In genomic region chr6:4849747-4850146, GRCm38 (mm10) we compare ENCODE assay signal across 31 mouse cellular contexts. TPM values are rescaled to one million over a fixed set of nuclear protein-coding genes. Genes with fewer than 3 reads are reported as not detected.
DNase-seq lines count a peak whose midpoint lies in the region; ATAC-seq and TF ChIP-seq lines count a peak whose summit lies in the region.
"Had no signal": no experiment of that assay in that cellular context is flagged by ENCODE, and none has a peak within 500 bp of the region (broad histone marks: within the 10 kb centered on the region; RNA-seq: fewer than 3 reads in every experiment).

No protein-coding gene starts in this region.

- H3K4me2 ChIP-seq in forebrain, postnatal 0 days (ENCODE audit: low read depth) = no peak overlapping the region
- peak overlapping the region; percentile 36; the same call in 1 of the 2 replicates for H3K4me2 ChIP-seq in liver, embryonic 11.5 days
- H3K4me2 ChIP-seq: embryonic facial prominence, embryonic 15.5 days; heart, embryonic 11.5 days; hindbrain, embryonic 15.5 days; kidney, embryonic 15.5 days; limb, embryonic 12.5 days; neural tube, embryonic 13.5 days had no signal

- no peaks in the 10 kb centered on the region for H3K9me3 ChIP-seq in forebrain, embryonic 10.5 days
- H3K9me3 ChIP-seq in forebrain, postnatal 0 days (ENCODE audit: low read length) = no peaks in the 10 kb centered on the region
- H3K9me3 ChIP-seq in liver, embryonic 11.5 days (ENCODE audit: control insufficient read depth, low read length) = no peaks in the 10 kb centered on the region
- H3K9me3 ChIP-seq: embryonic facial prominence, embryonic 15.5 days; G1E; hindbrain, embryonic 15.5 days; kidney, embryonic 15.5 days; limb, embryonic 12.5 days; megakaryocyte, embryonic 14.5 days; neural tube, embryonic 13.5 days had no signal

- peaks cover 4% of the 10 kb centered on the region; the same call in 1 of the 2 replicates for H3K27me3 ChIP-seq in forebrain, embryonic 10.5 days (ENCODE audit: poor library complexity, severe bottlenecking)
- no peaks in the 10 kb centered on the region for H3K27me3 ChIP-seq in forebrain, postnatal 0 days (ENCODE audit: insufficient read depth, low read length)
- no peaks in the 10 kb centered on the region for H3K27me3 ChIP-seq in liver, embryonic 11.5 days (replicated peaks; ENCODE audit: control insufficient read depth, insufficient read depth, low read length)
- H3K27me3 ChIP-seq: embryonic facial prominence, embryonic 15.5 days; hindbrain, embryonic 15.5 days; kidney, embryonic 15.5 days; limb, embryonic 12.5 days; megakaryocyte, embryonic 14.5 days; neural tube, embryonic 13.5 days had no signal

- peaks cover 26% of the 10 kb centered on the region for H3K4me1 ChIP-seq in forebrain, embryonic 10.5 days
- H3K4me1 ChIP-seq in forebrain, postnatal 0 days (ENCODE audit: insufficient read depth) = no peaks in the 10 kb centered on the region
- no peaks in the 10 kb centered on the region for H3K4me1 ChIP-seq in liver, embryonic 11.5 days (replicated peaks; ENCODE audit: control insufficient read depth, insufficient read depth, low read length)
- H3K4me1 ChIP-seq: embryonic facial prominence, embryonic 15.5 days; hindbrain, embryonic 15.5 days; kidney, embryonic 15.5 days; limb, embryonic 12.5 days; megakaryocyte, embryonic 14.5 days; neural tube, embryonic 13.5 days had no signal

- no peak for TF ChIP-seq CTCF in forebrain, postnatal 0 days (IDR thresholded peaks at IDR 0.05; ENCODE audit: low read depth)

- WGBS in forebrain, embryonic 10.5 days = 19% methylated on average over 3 of the region's 3 CpGs
- WGBS in forebrain, postnatal 0 days = 13% methylated on average over 3 of the region's 3 CpGs
- 59% methylated on average over 3 of the region's 3 CpGs for WGBS in liver, embryonic 11.5 days

- peak overlapping the region; percentile 58 for H3K27ac ChIP-seq in forebrain, embryonic 10.5 days
- H3K27ac ChIP-seq in forebrain, postnatal 0 days (ENCODE audit: low read depth, low read length) = no peak overlapping the region
- no peak overlapping the region; the same call in 1 of the 2 replicates for H3K27ac ChIP-seq in liver, embryonic 11.5 days (ENCODE audit: low read depth, low read length)
- H3K27ac ChIP-seq: embryonic facial prominence, embryonic 15.5 days; gastrocnemius, adult 2 months; hindbrain, embryonic 15.5 days; kidney, embryonic 15.5 days; layer of hippocampus, adult 2 months; left cerebral cortex, adult 2 months; limb, embryonic 12.5 days; neural tube, embryonic 13.5 days had no signal

- no peak overlapping the region for H3K4me3 ChIP-seq in forebrain, embryonic 10.5 days
- H3K4me3 ChIP-seq in forebrain, postnatal 0 days (ENCODE audit: low read depth, low read length) = no peak overlapping the region
- H3K4me3 ChIP-seq in liver, embryonic 11.5 days (ENCODE audit: low read depth, low read length) = no peak overlapping the region
- H3K4me3 ChIP-seq: embryonic facial prominence, embryonic 15.5 days; gastrocnemius, adult 2 months; hindbrain, embryonic 15.5 days; kidney, embryonic 15.5 days; layer of hippocampus, adult 2 months; left cerebral cortex, adult 2 months; limb, embryonic 12.5 days; megakaryocyte, embryonic 14.5 days; neural tube, embryonic 13.5 days had no signal

- H3K36me3 ChIP-seq in forebrain, embryonic 10.5 days (replicated peaks) = no peaks in the 10 kb centered on the region
- no peaks in the 10 kb centered on the region for H3K36me3 ChIP-seq in forebrain, postnatal 0 days (ENCODE audit: insufficient read depth)
- no peaks in the 10 kb centered on the region for H3K36me3 ChIP-seq in liver, embryonic 11.5 days (ENCODE audit: control insufficient read depth, insufficient read depth, low read length)
- H3K36me3 ChIP-seq: embryonic facial prominence, embryonic 15.5 days; G1E; hindbrain, embryonic 15.5 days; kidney, embryonic 15.5 days; limb, embryonic 12.5 days; neural tube, embryonic 13.5 days had no signal

- H3K9ac ChIP-seq in forebrain, postnatal 0 days = no peak overlapping the region
- H3K9ac ChIP-seq in liver, embryonic 11.5 days (ENCODE audit: low read depth, low read length) = no peak overlapping the region
- H3K9ac ChIP-seq: embryonic facial prominence, embryonic 15.5 days; hindbrain, embryonic 15.5 days; kidney, embryonic 15.5 days; limb, embryonic 12.5 days; neural tube, embryonic 13.5 days had no signal

- ATAC-seq in forebrain, postnatal 0 days = no peak
- ATAC-seq in liver, embryonic 11.5 days (replicated peaks; ENCODE audit: low FRiP score) = no peak
- ATAC-seq: lung, postnatal 0 days had no signal

- peak; percentile 24 for DNase-seq in forebrain, embryonic 10.5 days (ENCODE audit: extremely low spot score, low spot score)
- DNase-seq in forebrain, postnatal 0 days = no peak
- no peak for DNase-seq in liver, embryonic 11.5 days (ENCODE audit: low spot score)
- DNase-seq in liver = no peak
- peak; percentile 5 for DNase-seq in retina, postnatal 1 day
- DNase-seq in retina, embryonic 14.5 days (ENCODE audit: low spot score) = no peak
- no peak for DNase-seq in kidney, postnatal 25 days
- DNase-seq: adrenal gland, postnatal 10 days; cerebellum, adult 11-12 months; cerebellum, adult 9-11 months; gastrocnemius, adult 2 months; gastrocnemius, postnatal 36 days; heart, adult 18-20 months; heart, postnatal 4 days; kidney, adult 18-20 months; kidney, postnatal 36 days; lung, adult 18-20 months; lung, postnatal 4 days; right cerebral cortex, postnatal 14 days; thymus, postnatal 4 days had no signal

RNA-seq across cellular contexts. Expression of gene Ppp1r9a, which starts 53.0 kb away (rescaled TPM):
- 17.1 and 18.7 TPM in 2 replicates for polyA plus RNA-seq in forebrain, embryonic 10.5 days (2016; fragmentation: Nextera tagmentation; extraction: Ambion mirVana)
- total RNA-seq in forebrain, postnatal 0 days (2014; rRNA removed) = 59.1 and 85.5 TPM in 2 replicates
- 19.3 and 39.1 TPM in 2 replicates for polyA plus RNA-seq in forebrain, postnatal 0 days (2015; fragmentation: Nextera tagmentation; extraction: Ambion mirVana)
- 15.0 and 17.6 TPM in 2 replicates for polyA plus RNA-seq in liver, embryonic 11.5 days (2014; fragmentation: Nextera tagmentation; extraction: Ambion mirVana)

Comparison
In these comparisons a context has a peak if more than half of its experiments do, and no peak if none do; other contexts are left out.
1. DNase-seq: peak in forebrain, embryonic 10.5 days (single experiment) and retina, postnatal 1 day (single experiment); none in forebrain, postnatal 0 days (single experiment), liver, embryonic 11.5 days (single experiment), liver (single experiment), retina, embryonic 14.5 days (single experiment) and kidney, postnatal 25 days (0 of 2).